Mouse (Mus musculus) midbrain, postnatal 0 days (tissue): ENCODE data around the gene Stab2. TPM values are rescaled to one million over a fixed set of nuclear protein-coding genes. Genes with fewer than 3 reads are reported as not detected.

Experiments used
- ATAC-seq: fragments of 200-750 bp; cut with Nextera tagmentation; 2 replicates; pipeline ENCODE4 v1.8.0; 2017; ENCODE audit warnings: moderate number of reproducible peaks, mild to moderate bottlenecking, moderate TSS enrichment, moderate library complexity; ENCODE audit not compliant: low FRiP score
- DNase-seq: peaks from one replicate; pipeline ENCODE4 v3.0.0-alpha.2; 2015; ENCODE audit warnings: low spot score
- H3K27ac ChIP-seq: fragments of 300-500 bp; sonication (generic); 2 replicates; pipeline ENCODE4 v1.5.1; 2014; ENCODE audit warnings: low read depth, mild to moderate bottlenecking, low read length, mixed read lengths
- H3K27me3 ChIP-seq: fragments of 300-500 bp; sonication (generic); 2 replicates; pipeline ENCODE4 v1.6.1; 2014; ENCODE audit warnings: low read length, control low read depth, mixed read lengths; ENCODE audit not compliant: insufficient read depth
- H3K36me3 ChIP-seq: fragments of 300-500 bp; sonication (generic); 2 replicates; pipeline ENCODE4 v1.6.1; 2014; ENCODE audit warnings: low read length, control low read depth, mixed read lengths; ENCODE audit not compliant: insufficient read depth
- H3K4me1 ChIP-seq: fragments of 300-500 bp; sonication (generic); 2 replicates; pipeline ENCODE4 v1.6.1; 2014; ENCODE audit warnings: mild to moderate bottlenecking, control low read depth, antibody characterized with exemption, low read length, mixed read lengths; ENCODE audit not compliant: insufficient read depth
- H3K4me2 ChIP-seq: fragments of 300-500 bp; sonication (generic); 2 replicates; pipeline ENCODE4 v1.6.1; 2014; ENCODE audit warnings: low read depth, mild to moderate bottlenecking, low read length, mixed read lengths; ENCODE audit not compliant: poor library complexity, severe bottlenecking
- H3K4me3 ChIP-seq: fragments of 300-500 bp; sonication (generic); 2 replicates; pipeline ENCODE4 v1.5.1; 2014; ENCODE audit warnings: low read depth, mild to moderate bottlenecking, low read length, moderate library complexity
- H3K9ac ChIP-seq: fragments of 300-500 bp; sonication (generic); replicated peaks from 2 replicates; pipeline ENCODE4 v1.6.1; 2014; ENCODE audit warnings: mild to moderate bottlenecking, low read length, moderate library complexity, mixed read lengths; ENCODE audit not compliant: poor library complexity, severe bottlenecking
- H3K9me3 ChIP-seq: fragments of 300-500 bp; sonication (generic); 2 replicates; pipeline ENCODE4 v1.6.1; 2016; ENCODE audit warnings: low read length, control low read depth
- CTCF ChIP-seq: IDR thresholded peaks from 2 replicates; pipeline ENCODE4 v1.5.1; 2016; ENCODE audit warnings: antibody characterized with exemption, mild to moderate bottlenecking
- WGBS: fragments of 180-500 bp; shearing (Covaris S2); extraction: QIAGEN DNeasy Blood & Tissue Kit; methylation state at CpG from one replicate; pipeline ENCODE4 v1.1.7; 2014; 5-methylcytosine and 5-hydroxymethylcytosine counted together
- polyA plus RNA-seq: library from polyadenylated mRNA; unstranded; fragments of >200 nt; fragmentation: Nextera tagmentation; extraction: Ambion mirVana; gene quantifications from 2 replicates; pipeline ENCODE4 v1.2.1, GENCODE M21; 2015
- total RNA-seq: library from RNA; depleted of rRNA; stranded (reverse); fragments of >200 nt; gene quantifications from 2 replicates; pipeline ENCODE4 v1.2.3, GENCODE M21; 2014

The Stab2 gene
- total and polyA plus RNA-seq, 2 experiments from 2014 or later: 0.05 to 0.41 TPM

GRCm38 (mm10) chr10:87041265-87041664 is 33.4 kb upstream of the Stab2 start:
- Histone ChIP-seq H3K27ac (no peak overlapping the region), H3K27me3 (no peaks in the 10 kb centered on the region), H3K9me3 (no peaks in the 10 kb centered on the region), H3K4me2 (no peak overlapping the region), H3K4me1 (no peaks in the 10 kb centered on the region), H3K4me3 (no peak overlapping the region), H3K9ac (no peak overlapping the region), H3K36me3 (no peaks in the 10 kb centered on the region)
- no peak for DNase-seq
- WGBS: 74% methylated on average over 7 of the region's 7 CpGs
- ATAC-seq: no peak
- no peak for TF ChIP-seq CTCF

DNA sequence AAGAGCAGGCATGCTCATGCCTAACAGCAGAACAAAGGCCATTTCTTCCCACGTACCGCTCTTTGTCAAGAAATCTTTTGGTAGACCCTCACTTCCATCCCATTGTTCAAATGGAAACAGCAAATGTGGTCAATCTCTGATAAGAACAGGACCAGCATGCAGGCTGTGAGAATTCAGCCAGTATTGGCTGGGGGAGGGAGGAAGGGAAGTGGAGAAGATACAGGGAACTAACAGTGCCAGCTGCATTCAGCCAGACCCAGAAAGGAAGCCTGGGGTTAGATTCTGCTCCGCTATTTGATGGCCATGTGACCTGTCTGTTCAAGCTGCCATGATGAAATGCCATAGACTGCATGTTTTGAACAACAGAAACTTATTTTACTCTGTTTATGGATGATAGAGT is 32.0 kb upstream of the Stab2 start:
- no peak for TF ChIP-seq CTCF

DNA sequence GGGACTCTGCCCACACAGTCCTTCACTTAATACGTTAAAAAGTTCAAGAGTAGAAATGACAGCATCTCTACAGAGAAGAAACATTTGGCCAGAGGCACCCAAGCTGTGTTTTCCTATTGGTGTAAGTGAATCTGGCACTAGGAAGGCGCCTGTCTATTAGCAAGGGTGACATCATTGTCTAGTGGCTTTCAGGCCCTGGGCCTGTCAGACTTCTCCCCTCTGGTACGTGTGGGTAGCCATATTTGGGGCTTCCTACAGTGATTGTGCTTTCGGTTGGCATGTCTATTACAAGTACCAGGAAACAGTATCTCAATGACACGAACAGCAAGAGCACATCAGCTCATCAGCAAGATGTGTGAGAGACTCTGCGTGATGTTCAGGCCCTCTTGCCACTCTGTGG is 31.5 kb upstream of the Stab2 start:
- DNase-seq (no peak), ATAC-seq (no peak)
- Histone ChIP-seq H3K9me3 (no peaks in the 10 kb centered on the region), H3K4me3 (no peak overlapping the region), H3K4me2 (no peak overlapping the region), H3K4me1 (no peaks in the 10 kb centered on the region), H3K9ac (no peak overlapping the region), H3K27ac (no peak overlapping the region), H3K36me3 (no peaks in the 10 kb centered on the region), H3K27me3 (no peaks in the 10 kb centered on the region)
- no peak for TF ChIP-seq CTCF
- WGBS: 85% methylated on average over 6 of the region's 6 CpGs

More for the DNA sequence above, 32.0 kb upstream of the Stab2 start:
- Histone ChIP-seq H3K27ac (no peak overlapping the region), H3K36me3 (no peaks in the 10 kb centered on the region), H3K27me3 (no peaks in the 10 kb centered on the region), H3K4me1 (no peaks in the 10 kb centered on the region), H3K4me2 (no peak overlapping the region), H3K9me3 (no peaks in the 10 kb centered on the region), H3K4me3 (no peak overlapping the region), H3K9ac (no peak overlapping the region)
- ATAC-seq (no peak), DNase-seq (no peak)
- WGBS: 89% methylated on average over 3 of the region's 3 CpGs

- no peak for ATAC-seq
- no peaks in the 10 kb centered on the region for H3K27me3 ChIP-seq
Measured at GRCm38 (mm10) chr10:87037062-87037461, 29.2 kb upstream of the Stab2 start.

DNA sequence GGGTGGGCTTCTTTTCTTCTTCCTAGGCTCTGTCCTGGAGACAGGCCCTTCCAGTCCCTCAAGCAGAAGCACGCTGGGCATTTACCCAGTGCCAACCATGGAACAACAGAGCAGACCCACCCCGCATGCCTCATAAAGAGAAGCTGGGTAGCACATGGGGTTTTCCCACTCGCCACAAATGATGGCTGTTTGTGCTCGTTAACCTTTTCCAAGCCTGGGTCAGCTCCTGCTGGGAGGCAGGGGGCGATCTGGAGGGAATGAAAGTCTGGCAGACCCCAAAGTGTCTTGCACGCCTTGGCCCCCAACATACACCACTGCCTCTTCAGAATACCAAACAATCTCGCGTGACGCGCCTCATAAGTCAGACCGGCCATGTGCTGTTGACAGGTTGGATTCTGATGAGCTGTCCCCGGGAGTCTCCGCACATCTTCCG is 28.5 kb upstream of the Stab2 start:
- ATAC-seq (no peak), DNase-seq (peak; percentile 28)
- no peak overlapping the region for H3K4me3 ChIP-seq
- H3K9me3 ChIP-seq: no peaks in the 10 kb centered on the region
- H3K27ac ChIP-seq: no peak overlapping the region
- H3K27me3 ChIP-seq: no peaks in the 10 kb centered on the region
- TF ChIP-seq CTCF: peak; percentile 11; the same call in 1 of the 2 replicates
- WGBS: 45% methylated on average over 14 of the region's 14 CpGs
- H3K36me3 ChIP-seq: no peaks in the 10 kb centered on the region
- H3K4me1 ChIP-seq: no peaks in the 10 kb centered on the region
- no peak overlapping the region for H3K9ac ChIP-seq
- no peak overlapping the region for H3K4me2 ChIP-seq

More at GRCm38 (mm10) chr10:87037062-87037461, 29.2 kb upstream of the Stab2 start:
- no peaks in the 10 kb centered on the region for H3K36me3 ChIP-seq
- TF ChIP-seq CTCF: no peak
- 19% methylated on average over 5 of the region's 5 CpGs for WGBS
- no peak overlapping the region for H3K9ac ChIP-seq
- no peak overlapping the region for H3K4me3 ChIP-seq
- H3K4me2 ChIP-seq: no peak overlapping the region
- H3K9me3 ChIP-seq: no peaks in the 10 kb centered on the region
- H3K27ac ChIP-seq: no peak overlapping the region
- no peaks in the 10 kb centered on the region for H3K4me1 ChIP-seq
- DNase-seq: peak; percentile 23

DNA sequence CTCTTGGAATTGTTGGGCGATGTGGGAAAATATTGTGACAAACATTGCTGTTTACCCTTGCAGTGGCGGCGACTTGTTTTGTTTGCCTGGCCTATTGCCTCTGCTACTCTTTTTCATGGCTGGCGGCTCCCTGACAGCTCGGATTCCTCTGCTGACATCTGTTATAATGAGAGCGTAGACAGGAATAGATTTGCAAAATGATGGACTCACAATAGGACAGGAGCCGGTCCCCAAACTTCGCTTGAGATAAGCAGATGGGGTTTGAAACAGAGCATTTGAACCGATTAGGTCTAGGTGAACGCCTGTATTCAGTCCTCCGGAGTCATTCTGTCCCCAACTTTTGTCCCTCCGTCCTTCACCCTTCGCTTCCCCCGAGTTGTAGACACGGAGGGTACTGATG is 28.0 kb upstream of the Stab2 start:
- Histone ChIP-seq H3K4me2 (no peak overlapping the region), H3K36me3 (no peaks in the 10 kb centered on the region), H3K9ac (no peak overlapping the region), H3K4me3 (no peak overlapping the region), H3K9me3 (no peaks in the 10 kb centered on the region), H3K4me1 (no peaks in the 10 kb centered on the region), H3K27me3 (no peaks in the 10 kb centered on the region), H3K27ac (no peak overlapping the region)
- WGBS: 45% methylated on average over 15 of the region's 15 CpGs
- peak; percentile 17 for DNase-seq
- ATAC-seq: no peak
- TF ChIP-seq CTCF: no peak
